Mouse (Mus musculus) MEL (cell line): Measurements from ENCODE around the gene Smpd3. TPM values are rescaled to one million over a fixed set of nuclear protein-coding genes. Genes with fewer than 3 reads are reported as not detected.

ENCODE experiments used
- DNase-seq: peaks from one replicate; pipeline ENCODE4 v3.0.0; 2011; ENCODE audit warnings: low read depth, low spot score
- H3K27ac ChIP-seq: 2 replicates; pipeline ENCODE4 v1.5.1; 2012; ENCODE audit warnings: low read depth, mild to moderate bottlenecking, control low read depth, low read length, moderate library complexity; ENCODE audit not compliant: control insufficient read depth
- H3K27me3 ChIP-seq, 2 experiments: fragments of 150-350 bp in 1 of 2; sonication (generic) in 1 of 2; 2 replicates each; pipeline ENCODE4 v1.6.1; 2012; ENCODE audit warnings: low read length in 2 of 2, mild to moderate bottlenecking in 2 of 2, improper control_type of control experiment in 1 of 2, moderate library complexity in 1 of 2; ENCODE audit not compliant: insufficient read depth in 2 of 2, control insufficient read depth in 1 of 2
- H3K36me3 ChIP-seq, 2 experiments: 2 replicates each; pipeline ENCODE4 v1.6.1; 2012 to 2014; ENCODE audit warnings: low read length in 2 of 2, improper control_type of control experiment in 1 of 2, inconsistent platforms in 1 of 2, mild to moderate bottlenecking in 1 of 2; ENCODE audit not compliant: insufficient read depth in 2 of 2, control insufficient read depth in 1 of 2
- H3K4me1 ChIP-seq, 2 experiments: fragments of 150-350 bp in 1 of 2; sonication (generic) in 1 of 2; 2 replicates each; pipeline ENCODE4 v1.6.1; 2012; ENCODE audit warnings: low read length in 2 of 2, improper control_type of control experiment in 1 of 2, mild to moderate bottlenecking in 1 of 2; ENCODE audit not compliant: insufficient read depth in 2 of 2, control insufficient read depth in 1 of 2
- H3K4me3 ChIP-seq, 2 experiments: fragments of 150-350 bp in 1 of 2; sonication (generic) in 1 of 2; 2 replicates each; pipeline ENCODE4 v1.5.1; 2012; ENCODE audit warnings: low read depth in 2 of 2, low read length in 2 of 2, mild to moderate bottlenecking in 2 of 2, moderate library complexity in 2 of 2, control low read depth in 1 of 2, improper control_type of control experiment in 1 of 2; ENCODE audit not compliant: control insufficient read depth in 1 of 2, insufficient read depth in 1 of 2
- H3K79me2 ChIP-seq: 2 replicates; pipeline ENCODE4 v1.6.1; 2012; ENCODE audit warnings: mild to moderate bottlenecking, low read length, moderate library complexity; ENCODE audit not compliant: control insufficient read depth, poor library complexity, insufficient read depth
- H3K9ac ChIP-seq: 2 replicates; pipeline ENCODE4 v1.6.1; 2012; ENCODE audit warnings: low read depth, mild to moderate bottlenecking, control low read depth, low read length, moderate library complexity; ENCODE audit not compliant: control insufficient read depth, poor library complexity, severe bottlenecking
- H3K9me3 ChIP-seq: fragments of 150-350 bp; sonication (generic); replicated peaks from 2 replicates; pipeline ENCODE4 v1.6.1; 2012; ENCODE audit warnings: mild to moderate bottlenecking, low read length, improper control_type of control experiment, moderate library complexity; ENCODE audit not compliant: insufficient read depth
- CHD1 ChIP-seq: IDR thresholded peaks from 2 replicates; pipeline ENCODE4 v1.6.1; 2012; ENCODE audit warnings: low read depth, mild to moderate bottlenecking, inconsistent platforms, low read length, improper control_type of control experiment
- E2F4 ChIP-seq: IDR thresholded peaks from 2 replicates; pipeline ENCODE4 v1.6.1; 2011; ENCODE audit warnings: low read depth, low read length, improper control_type of control experiment, borderline replicate concordance
- EP300 ChIP-seq, 2 experiments: IDR thresholded peaks; 2 replicates each; pipeline ENCODE4 v1.6.1; 2011; ENCODE audit warnings: improper control_type of control experiment in 2 of 2, low read length in 2 of 2, low read depth in 1 of 2, mild to moderate bottlenecking in 1 of 2
- ETS1 ChIP-seq: IDR thresholded peaks from 2 replicates; pipeline ENCODE4 v1.6.1; 2012; ENCODE audit warnings: low read depth, mild to moderate bottlenecking, inconsistent platforms, low read length, improper control_type of control experiment, moderate library complexity
- GABPA ChIP-seq: IDR thresholded peaks from 2 replicates; pipeline ENCODE4 v1.6.1; 2012; ENCODE audit warnings: low read depth, mild to moderate bottlenecking, inconsistent platforms, low read length, improper control_type of control experiment, moderate library complexity
- MAFK ChIP-seq: IDR thresholded peaks from 2 replicates; pipeline ENCODE4 v1.6.1; 2011; ENCODE audit warnings: low read depth, mild to moderate bottlenecking, low read length, improper control_type of control experiment, borderline replicate concordance
- MAZ ChIP-seq: IDR thresholded peaks from 2 replicates; pipeline ENCODE4 v1.6.1; 2012; ENCODE audit warnings: low read depth, mild to moderate bottlenecking, inconsistent platforms, low read length, improper control_type of control experiment
- MEF2A ChIP-seq: IDR thresholded peaks from 2 replicates; pipeline ENCODE4 v1.6.1; 2014; ENCODE audit warnings: low read depth, mild to moderate bottlenecking, inconsistent platforms, low read length, improper control_type of control experiment; ENCODE audit not compliant: poor library complexity, insufficient replicate concordance, severe bottlenecking; ENCODE audit errors: extremely low read depth
- MXI1 ChIP-seq: IDR thresholded peaks from 2 replicates; pipeline ENCODE4 v1.6.1; 2011; ENCODE audit warnings: mild to moderate bottlenecking, low read depth, low read length, improper control_type of control experiment
- MYB ChIP-seq: IDR thresholded peaks from 2 replicates; pipeline ENCODE4 v1.6.1; 2011; ENCODE audit warnings: mild to moderate bottlenecking, low read depth, low read length, improper control_type of control experiment
- NELFE ChIP-seq: IDR thresholded peaks from 2 replicates; pipeline ENCODE4 v1.6.1; 2011; ENCODE audit warnings: low read depth, low read length, improper control_type of control experiment
- NRF1 ChIP-seq: IDR thresholded peaks from 2 replicates; pipeline ENCODE4 v1.6.1; 2014; ENCODE audit warnings: low read depth, mild to moderate bottlenecking, inconsistent platforms, low read length, improper control_type of control experiment, moderate library complexity; ENCODE audit not compliant: poor library complexity, insufficient read depth, severe bottlenecking
- POLR2AphosphoS2 ChIP-seq: IDR thresholded peaks from 2 replicates; pipeline ENCODE4 v1.6.1; 2011; ENCODE audit warnings: low read length, improper control_type of control experiment
- POLR2AphosphoS5 ChIP-seq: IDR thresholded peaks from 2 replicates; pipeline ENCODE4 v1.6.1; 2012; ENCODE audit warnings: low read depth, borderline replicate concordance, mild to moderate bottlenecking, inconsistent platforms, low read length, moderate library complexity, mixed read lengths
- RAD21 ChIP-seq: IDR thresholded peaks from 2 replicates; pipeline ENCODE4 v1.6.1; 2011; ENCODE audit warnings: mild to moderate bottlenecking, low read depth, low read length, improper control_type of control experiment
- RCOR1 ChIP-seq: IDR thresholded peaks from 2 replicates; pipeline ENCODE4 v1.6.1; 2012; ENCODE audit warnings: low read depth, mild to moderate bottlenecking, inconsistent platforms, low read length, improper control_type of control experiment
- SIN3A ChIP-seq: IDR thresholded peaks from 2 replicates; pipeline ENCODE4 v1.6.1; 2012; ENCODE audit warnings: low read length, improper control_type of control experiment, inconsistent platforms
- SMC3 ChIP-seq: IDR thresholded peaks from 2 replicates; pipeline ENCODE4 v1.6.1; 2011; ENCODE audit warnings: low read depth, low read length, improper control_type of control experiment
- USF2 ChIP-seq, 2 experiments: IDR thresholded peaks; 2 replicates each; pipeline ENCODE4 v1.6.1; 2011 to 2012; ENCODE audit warnings: improper control_type of control experiment in 2 of 2, low read length in 2 of 2, borderline replicate concordance in 1 of 2, inconsistent platforms in 1 of 2, low read depth in 1 of 2, mild to moderate bottlenecking in 1 of 2; ENCODE audit not compliant: insufficient read depth in 1 of 2
- ZC3H11A ChIP-seq: IDR thresholded peaks from 2 replicates; pipeline ENCODE4 v1.6.1; 2012; ENCODE audit warnings: low read depth, mild to moderate bottlenecking, inconsistent platforms, low read length, improper control_type of control experiment
- ZKSCAN1 ChIP-seq: IDR thresholded peaks from 2 replicates; pipeline ENCODE4 v1.6.1; 2012; ENCODE audit warnings: low read depth, mild to moderate bottlenecking, inconsistent platforms, low read length, improper control_type of control experiment, moderate library complexity
- ZMIZ1 ChIP-seq: IDR thresholded peaks from 2 replicates; pipeline ENCODE4 v1.6.1; 2012; ENCODE audit warnings: low read depth, mild to moderate bottlenecking, inconsistent platforms, low read length, improper control_type of control experiment, moderate library complexity
- ZNF384 ChIP-seq: IDR thresholded peaks from 2 replicates; pipeline ENCODE4 v1.6.1; 2012; ENCODE audit warnings: low read depth, mild to moderate bottlenecking, inconsistent platforms, low read length, improper control_type of control experiment
- polyA plus RNA-seq, 2 experiments: library from polyadenylated mRNA; stranded (reverse) in 1 of 2; unstranded in 1 of 2; fragments of >175 nt in 1 of 2; fragments of >200 nt in 1 of 2; gene quantifications; 2 replicates each; pipeline versions ENCODE4 v1.2.1 to v1.2.4; 2012; ENCODE audit warnings: low replicate concordance in 2 of 2, low read depth in 1 of 2; ENCODE audit not compliant: insufficient read length in 2 of 2, insufficient read depth in 1 of 2, missing spikeins in 1 of 2
- total RNA-seq: library from RNA; depleted of rRNA; stranded (reverse); fragments of 300-350 nt; gene quantifications from 2 replicates; pipeline ENCODE4 v1.2.3, GENCODE M21; 2012

Smpd3 gene
- total and polyA plus RNA-seq, 3 experiments: 0.04 to 0.08 TPM; not detected in 1

DNA sequence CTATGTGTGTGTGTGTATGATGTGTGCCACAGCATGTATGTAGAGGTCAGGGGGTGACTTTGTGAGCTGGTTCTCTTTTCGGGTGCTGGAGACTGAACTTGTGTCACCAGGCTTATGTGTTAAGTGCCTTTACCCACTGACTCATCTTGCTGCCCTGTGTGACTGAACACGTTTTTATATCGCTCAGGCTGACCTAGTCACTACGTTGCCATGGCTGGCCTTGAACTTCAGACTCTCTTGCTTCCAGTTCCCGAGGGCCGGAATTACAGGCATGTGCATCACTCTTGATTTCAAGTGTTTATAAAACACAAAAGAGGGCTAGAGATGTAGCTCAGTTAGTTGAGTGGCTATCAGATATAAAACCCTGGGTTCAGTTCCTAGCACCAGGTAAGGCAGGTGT is 43.2 kb upstream of the Smpd3 start:
- no peaks in the 10 kb centered on the region for H3K9me3 ChIP-seq
- H3K4me1 ChIP-seq: no peaks in the 10 kb centered on the region
- H3K9ac ChIP-seq: no peak overlapping the region
- H3K27ac ChIP-seq: no peak overlapping the region
- no peak overlapping the region for H3K4me3 ChIP-seq
- no peaks in the 10 kb centered on the region for H3K36me3 ChIP-seq
- H3K79me2 ChIP-seq: no peaks in the 10 kb centered on the region
- TF ChIP-seq GABPA (no peak), EP300 (IDR thresholded peaks at IDR 0.05; ENCODE audit: low read depth in 1 of 2, low read length in 2 of 2) (no peak), MAZ (no peak), CHD1 (no peak), RCOR1 (no peak), MEF2A (no peak), ZNF384 (no peak), SIN3A (no peak), E2F4 (no peak), ETS1 (no peak), MAFK (no peak), MYB (no peak), USF2 (IDR thresholded peaks at IDR 0.05; ENCODE audit: borderline replicate concordance in 1 of 2, insufficient read depth in 1 of 2, low read depth in 1 of 2, low read length in 2 of 2) (no peak), ZKSCAN1 (no peak), ZMIZ1 (no peak), POLR2AphosphoS2 (no peak), SMC3 (no peak)
- DNase-seq: no peak
- peaks cover 14 to 22% of the 10 kb centered on the region in 2 experiments for H3K27me3 ChIP-seq

DNA sequence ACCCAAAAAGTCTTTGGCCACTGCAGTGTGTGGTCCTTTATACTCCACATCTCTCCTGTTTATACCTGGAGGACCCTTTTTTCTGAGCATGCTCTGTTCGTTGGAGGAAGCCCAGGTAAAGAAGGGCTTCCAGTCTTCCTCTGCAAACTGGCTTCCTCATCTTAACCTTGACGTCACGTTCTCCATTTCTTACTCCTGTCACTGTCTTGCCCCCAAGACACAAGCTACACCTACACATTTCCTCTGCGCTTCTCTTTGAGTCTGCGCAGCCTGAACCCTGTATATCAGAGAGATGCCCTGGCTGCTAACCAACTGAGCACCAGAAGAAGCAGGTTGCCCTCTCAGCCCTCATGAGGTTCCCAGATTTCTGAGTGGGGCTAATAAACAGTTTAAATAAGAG is 41.6 kb upstream of the Smpd3 start:
- H3K4me1 ChIP-seq: no peaks in the 10 kb centered on the region
- H3K36me3 ChIP-seq: no peaks in the 10 kb centered on the region
- H3K27me3 ChIP-seq: peaks cover 14 to 19% of the 10 kb centered on the region in 2 experiments
- H3K9ac ChIP-seq: no peak overlapping the region
- no peak for DNase-seq
- no peaks in the 10 kb centered on the region for H3K9me3 ChIP-seq
- H3K4me3 ChIP-seq: no peak overlapping the region
- H3K79me2 ChIP-seq: no peaks in the 10 kb centered on the region
- no peak for TF ChIP-seq NRF1
- TF ChIP-seq MAFK: no peak
- no peak for TF ChIP-seq USF2 (IDR thresholded peaks at IDR 0.05; ENCODE audit: borderline replicate concordance in 1 of 2, insufficient read depth in 1 of 2, low read depth in 1 of 2, low read length in 2 of 2)
- TF ChIP-seq ZNF384: no peak
- TF ChIP-seq RAD21: no peak
- TF ChIP-seq ZC3H11A: no peak
- TF ChIP-seq NELFE: no peak
- no peak for TF ChIP-seq MXI1
- no peak for TF ChIP-seq ZKSCAN1
- no peak for TF ChIP-seq POLR2AphosphoS5
- H3K27ac ChIP-seq: no peak overlapping the region
